Mouse (Mus musculus): Measurements from ENCODE around the gene Gcnt2. TPM values are rescaled to one million over a fixed set of nuclear protein-coding genes. Genes with fewer than 3 reads are reported as not detected.

The Gcnt2 gene
- 5.6 and 6.2 TPM in 2 replicates for polyA plus RNA-seq (2015; fragmentation: Nextera tagmentation; extraction: Ambion mirVana)

GRCm38 (mm10) chr13:40859652-40860399, at the start of gene Gcnt2:
Gene Gcnt2, plus strand, starts transcription at chr13:40859754.
- peak within 1 kb of the TSS; percentile 56 for H3K4me2 ChIP-seq
- H3K27ac ChIP-seq (replicated peaks), result peak within 1 kb of the TSS; percentile 20; the same call in 1 of the 2 replicates
- 0 out of 2 replicates have a peak within 1 kb of the TSS, but pooled peaks have one; percentile 14 for H3K9ac ChIP-seq (replicated peaks)
- WGBS, result 30% methylated on average over 22 of the region's 22 CpGs
- 0 out of 2 replicates have a peak, but pooled peaks cover 2% of the 10 kb centered on the region for H3K27me3 ChIP-seq (replicated peaks)
- peak within 1 kb of the TSS; percentile 31 for H3K4me3 ChIP-seq (replicated peaks)
- no peaks in the 10 kb centered on the region for H3K9me3 ChIP-seq (replicated peaks)
- peaks cover 8% of the 10 kb centered on the region for H3K4me1 ChIP-seq
- no peaks in the 10 kb centered on the region for H3K36me3 ChIP-seq
- ATAC-seq (ENCODE audit: low FRiP score), result peak; percentile 57; the same call in 1 of the 2 replicates

GRCm38 (mm10) chr13:40820617-40821016, 38.9 kb upstream of the Gcnt2 start:
- H3K9ac ChIP-seq (replicated peaks), result no peak overlapping the region
- H3K4me3 ChIP-seq (replicated peaks), result no peak overlapping the region
- no peak overlapping the region for H3K27ac ChIP-seq (replicated peaks)
- no peak for ATAC-seq (ENCODE audit: low FRiP score)
- no peaks in the 10 kb centered on the region for H3K4me1 ChIP-seq
- H3K27me3 ChIP-seq (replicated peaks), result no peaks in the 10 kb centered on the region
- no peaks in the 10 kb centered on the region for H3K9me3 ChIP-seq (replicated peaks)
- no peaks in the 10 kb centered on the region for H3K36me3 ChIP-seq
- WGBS, result 63% methylated on average over 1 of the region's 1 CpGs
- H3K4me2 ChIP-seq, result no peak overlapping the region

- no peak for ATAC-seq (ENCODE audit: low FRiP score)
- Histone ChIP-seq H3K4me1 (no peaks in the 10 kb centered on the region), H3K9me3 (replicated peaks) (no peaks in the 10 kb centered on the region), H3K4me3 (replicated peaks) (no peak overlapping the region), H3K4me2 (no peak overlapping the region), H3K9ac (replicated peaks) (no peak overlapping the region), H3K27me3 (replicated peaks) (no peaks in the 10 kb centered on the region), H3K36me3 (no peaks in the 10 kb centered on the region), H3K27ac (replicated peaks) (no peak overlapping the region)
- 77% methylated on average over 2 of the region's 2 CpGs for WGBS
These were observed 37.6 kb upstream of the Gcnt2 start for GRCm38 (mm10) chr13:40821911-40822310.

- H3K4me3 ChIP-seq (replicated peaks), result no peak overlapping the region
- H3K4me1 ChIP-seq, result no peaks in the 10 kb centered on the region
- H3K4me2 ChIP-seq, result no peak overlapping the region
- H3K9ac ChIP-seq (replicated peaks), result no peak overlapping the region
- no peaks in the 10 kb centered on the region for H3K36me3 ChIP-seq
- no peak overlapping the region for H3K27ac ChIP-seq (replicated peaks)
- 84% methylated on average over 10 of the region's 10 CpGs for WGBS
- H3K9me3 ChIP-seq (replicated peaks), result no peaks in the 10 kb centered on the region
- H3K27me3 ChIP-seq (replicated peaks), result no peaks in the 10 kb centered on the region
- no peak for ATAC-seq (ENCODE audit: low FRiP score)
These were observed 18.3 kb upstream of the Gcnt2 start for GRCm38 (mm10) chr13:40841146-40841787.

GRCm38 (mm10) chr13:40842141-40842540, 17.4 kb upstream of the Gcnt2 start:
- Histone ChIP-seq H3K9ac (replicated peaks) (no peak overlapping the region), H3K36me3 (no peaks in the 10 kb centered on the region), H3K27me3 (replicated peaks) (no peaks in the 10 kb centered on the region), H3K4me3 (replicated peaks) (no peak overlapping the region), H3K4me1 (no peaks in the 10 kb centered on the region), H3K9me3 (replicated peaks) (no peaks in the 10 kb centered on the region), H3K4me2 (no peak overlapping the region), H3K27ac (replicated peaks) (no peak overlapping the region)
- no peak for ATAC-seq (ENCODE audit: low FRiP score)
- 38% methylated on average over 1 of the region's 1 CpGs for WGBS

- Histone ChIP-seq H3K36me3 (no peaks in the 10 kb centered on the region), H3K4me2 (peak overlapping the region; percentile 48), H3K4me3 (replicated peaks) (no peak overlapping the region), H3K9ac (replicated peaks) (no peak overlapping the region), H3K9me3 (replicated peaks) (no peaks in the 10 kb centered on the region), H3K27ac (replicated peaks) (no peak overlapping the region), H3K27me3 (replicated peaks) (no peaks in the 10 kb centered on the region), H3K4me1 (no peaks in the 10 kb centered on the region)
- ATAC-seq (ENCODE audit: low FRiP score), result peak; percentile 69; the same call in 1 of the 2 replicates
- 20% methylated on average over 5 of the region's 5 CpGs for WGBS
These were observed 16.0 kb upstream of the Gcnt2 start for GRCm38 (mm10) chr13:40843418-40844067.

- Histone ChIP-seq H3K27me3 (replicated peaks) (no peaks in the 10 kb centered on the region), H3K4me2 (no peak overlapping the region), H3K9ac (replicated peaks) (no peak overlapping the region), H3K36me3 (no peaks in the 10 kb centered on the region), H3K9me3 (replicated peaks) (no peaks in the 10 kb centered on the region), H3K27ac (replicated peaks) (no peak overlapping the region), H3K4me1 (no peaks in the 10 kb centered on the region), H3K4me3 (replicated peaks) (no peak overlapping the region)
- ATAC-seq (ENCODE audit: low FRiP score), result no peak
- WGBS, result 99% methylated on average over 5 of the region's 5 CpGs
These were observed 15.4 kb upstream of the Gcnt2 start for GRCm38 (mm10) chr13:40844144-40844543.

- H3K27me3 ChIP-seq (replicated peaks), result no peaks in the 10 kb centered on the region
- H3K4me1 ChIP-seq, result no peaks in the 10 kb centered on the region
- 72% methylated on average over 6 of the region's 6 CpGs for WGBS
- H3K4me3 ChIP-seq (replicated peaks), result no peak overlapping the region
- ATAC-seq (ENCODE audit: low FRiP score), result no peak
- no peak overlapping the region for H3K4me2 ChIP-seq
- H3K36me3 ChIP-seq, result no peaks in the 10 kb centered on the region
- no peak overlapping the region for H3K9ac ChIP-seq (replicated peaks)
- no peaks in the 10 kb centered on the region for H3K9me3 ChIP-seq (replicated peaks)
- no peak overlapping the region for H3K27ac ChIP-seq (replicated peaks)
These were observed 13.6 kb upstream of the Gcnt2 start for GRCm38 (mm10) chr13:40845951-40846350.

- WGBS, result 67% methylated on average over 9 of the region's 9 CpGs
- H3K4me1 ChIP-seq, result no peaks in the 10 kb centered on the region
- no peaks in the 10 kb centered on the region for H3K9me3 ChIP-seq (replicated peaks)
- H3K4me3 ChIP-seq (replicated peaks), result no peak overlapping the region
- no peaks in the 10 kb centered on the region for H3K27me3 ChIP-seq (replicated peaks)
- no peak overlapping the region for H3K4me2 ChIP-seq
- no peaks in the 10 kb centered on the region for H3K36me3 ChIP-seq
- no peak overlapping the region for H3K27ac ChIP-seq (replicated peaks)
- H3K9ac ChIP-seq (replicated peaks), result no peak overlapping the region
- ATAC-seq (ENCODE audit: low FRiP score), result no peak
These were observed 13.2 kb upstream of the Gcnt2 start for GRCm38 (mm10) chr13:40846375-40846774.

- no peaks in the 10 kb centered on the region for H3K27me3 ChIP-seq (replicated peaks)
- no peaks in the 10 kb centered on the region for H3K36me3 ChIP-seq
- 89% methylated on average over 4 of the region's 4 CpGs for WGBS
- no peak for ATAC-seq (ENCODE audit: low FRiP score)
- no peak overlapping the region for H3K27ac ChIP-seq (replicated peaks)
- no peak overlapping the region for H3K4me2 ChIP-seq
- no peak overlapping the region for H3K4me3 ChIP-seq (replicated peaks)
- H3K4me1 ChIP-seq, result no peaks in the 10 kb centered on the region
- no peaks in the 10 kb centered on the region for H3K9me3 ChIP-seq (replicated peaks)
- H3K9ac ChIP-seq (replicated peaks), result no peak overlapping the region
These were observed 11.7 kb upstream of the Gcnt2 start for GRCm38 (mm10) chr13:40847898-40848297.

GRCm38 (mm10) chr13:40850686-40851085, 8.9 kb upstream of the Gcnt2 start:
- Histone ChIP-seq H3K4me3 (replicated peaks) (no peak overlapping the region), H3K9me3 (replicated peaks) (no peaks in the 10 kb centered on the region), H3K4me1 (peaks cover 5% of the 10 kb centered on the region), H3K27ac (replicated peaks) (no peak overlapping the region), H3K4me2 (no peak overlapping the region), H3K36me3 (no peaks in the 10 kb centered on the region), H3K27me3 (replicated peaks) (0 out of 2 replicates have a peak, but pooled peaks cover 2% of the 10 kb centered on the region), H3K9ac (replicated peaks) (no peak overlapping the region)
- WGBS, result 89% methylated on average over 6 of the region's 6 CpGs
- ATAC-seq (ENCODE audit: low FRiP score), result no peak

All from neural tube, embryonic 15.5 days (tissue).